Mouse (Mus musculus): ENCODE data around the gene Sestd1. TPM values are rescaled to one million over a fixed set of nuclear protein-coding genes. Genes with fewer than 3 reads are reported as not detected.

Sestd1 gene
- polyA plus RNA-seq, 1 experiment from 2014 or later = 28.5 TPM

GRCm38 (mm10) chr2:77166366-77166765 is 114.0 kb downstream of the Sestd1 start:
- Histone ChIP-seq H3K9ac (ENCODE audit: low read length) (no peak overlapping the region), H3K4me3 (ENCODE audit: low read depth, low read length) (no peak overlapping the region), H3K4me1 (ENCODE audit: control insufficient read depth, insufficient read depth, low read length) (peaks cover 4% of the 10 kb centered on the region), H3K27ac (replicated peaks; ENCODE audit: low read depth, low read length) (no peak overlapping the region), H3K4me2 (ENCODE audit: low read depth, severe bottlenecking) (no peak overlapping the region), H3K27me3 (ENCODE audit: control insufficient read depth, insufficient read depth, low read length) (no peaks in the 10 kb centered on the region), H3K36me3 (ENCODE audit: control insufficient read depth, insufficient read depth, low read length) (no peaks in the 10 kb centered on the region), H3K9me3 (ENCODE audit: control insufficient read depth, low read length) (no peaks in the 10 kb centered on the region)
- ATAC-seq (ENCODE audit: insufficient number of reproducible peaks, low FRiP score, low TSS enrichment, low read depth) (no peak), DNase-seq (ENCODE audit: low spot score) (no peak)
- WGBS = 93% methylated on average over 4 of the region's 4 CpGs

GRCm38 (mm10) chr2:77164662-77165061 is 115.7 kb downstream of the Sestd1 start:
- H3K4me2 ChIP-seq (ENCODE audit: low read depth, severe bottlenecking) = no peak overlapping the region
- H3K27ac ChIP-seq (replicated peaks; ENCODE audit: low read depth, low read length) = no peak overlapping the region
- H3K4me1 ChIP-seq (ENCODE audit: control insufficient read depth, insufficient read depth, low read length) = no peaks in the 10 kb centered on the region
- DNase-seq (ENCODE audit: low spot score) = no peak
- ATAC-seq (ENCODE audit: insufficient number of reproducible peaks, low FRiP score, low TSS enrichment, low read depth) = no peak
- H3K9me3 ChIP-seq (ENCODE audit: control insufficient read depth, low read length) = no peaks in the 10 kb centered on the region
- no peaks in the 10 kb centered on the region for H3K27me3 ChIP-seq (ENCODE audit: control insufficient read depth, insufficient read depth, low read length)
- no peaks in the 10 kb centered on the region for H3K36me3 ChIP-seq (ENCODE audit: control insufficient read depth, insufficient read depth, low read length)
- no peak overlapping the region for H3K4me3 ChIP-seq (ENCODE audit: low read depth, low read length)
- no peak overlapping the region for H3K9ac ChIP-seq (ENCODE audit: low read length)
- 87% methylated on average over 3 of the region's 3 CpGs for WGBS

DNA sequence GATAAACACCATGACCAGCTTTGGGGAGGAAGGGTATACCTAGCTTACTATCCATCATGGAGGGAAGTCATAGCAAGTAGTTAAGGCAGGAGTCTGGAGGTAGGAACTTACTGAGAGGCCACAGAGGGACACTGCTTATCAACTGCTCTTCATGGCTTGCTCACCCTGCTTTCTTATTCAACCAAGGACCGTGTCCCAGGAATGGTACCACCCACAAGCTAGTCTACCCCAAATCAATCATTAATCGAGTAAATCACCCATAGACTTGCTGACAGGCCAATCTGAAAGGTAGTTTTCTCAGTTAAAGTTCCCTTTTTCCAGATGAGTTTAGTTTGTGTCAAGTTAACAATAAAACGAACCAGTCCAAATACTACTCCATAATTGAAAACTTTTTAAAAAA is 117.0 kb downstream of the Sestd1 start:
- Histone ChIP-seq H3K4me1 (ENCODE audit: control insufficient read depth, insufficient read depth, low read length) (no peaks in the 10 kb centered on the region), H3K27me3 (ENCODE audit: control insufficient read depth, insufficient read depth, low read length) (no peaks in the 10 kb centered on the region), H3K36me3 (ENCODE audit: control insufficient read depth, insufficient read depth, low read length) (no peaks in the 10 kb centered on the region), H3K27ac (replicated peaks; ENCODE audit: low read depth, low read length) (no peak overlapping the region), H3K9me3 (ENCODE audit: control insufficient read depth, low read length) (no peaks in the 10 kb centered on the region), H3K9ac (ENCODE audit: low read length) (no peak overlapping the region), H3K4me3 (ENCODE audit: low read depth, low read length) (no peak overlapping the region), H3K4me2 (ENCODE audit: low read depth, severe bottlenecking) (no peak overlapping the region)
- ATAC-seq (ENCODE audit: insufficient number of reproducible peaks, low FRiP score, low TSS enrichment, low read depth) (no peak), DNase-seq (ENCODE audit: low spot score) (no peak)
- WGBS = 87% methylated on average over 3 of the region's 3 CpGs

DNA sequence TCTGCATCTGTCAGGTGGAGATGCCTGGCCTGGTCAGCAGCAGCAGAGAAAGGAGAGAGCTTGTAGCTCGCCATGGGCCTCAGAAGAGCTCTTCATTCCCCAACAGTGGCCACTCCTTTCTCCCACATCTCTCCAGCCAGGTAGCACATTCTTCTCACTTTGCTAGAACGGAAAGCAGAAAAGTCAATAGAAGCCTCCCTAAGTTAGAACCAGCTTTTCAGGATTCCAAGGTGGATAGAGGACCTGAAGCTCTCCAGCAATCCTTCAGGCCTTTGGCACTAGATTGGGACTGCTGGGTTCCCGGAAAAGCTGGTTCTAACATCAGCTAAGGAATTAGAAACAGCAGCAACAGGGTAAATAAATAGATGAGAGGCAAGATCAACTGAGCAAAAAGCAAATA is 118.3 kb downstream of the Sestd1 start:
- 87% methylated on average over 3 of the region's 3 CpGs for WGBS
- H3K9ac ChIP-seq (ENCODE audit: low read length) = no peak overlapping the region
- H3K9me3 ChIP-seq (ENCODE audit: control insufficient read depth, low read length) = no peaks in the 10 kb centered on the region
- no peaks in the 10 kb centered on the region for H3K36me3 ChIP-seq (ENCODE audit: control insufficient read depth, insufficient read depth, low read length)
- no peak overlapping the region for H3K27ac ChIP-seq (replicated peaks; ENCODE audit: low read depth, low read length)
- H3K4me2 ChIP-seq (ENCODE audit: low read depth, severe bottlenecking) = no peak overlapping the region
- H3K27me3 ChIP-seq (ENCODE audit: control insufficient read depth, insufficient read depth, low read length) = no peaks in the 10 kb centered on the region
- ATAC-seq (ENCODE audit: insufficient number of reproducible peaks, low FRiP score, low TSS enrichment, low read depth) (no peak), DNase-seq (ENCODE audit: low spot score) (no peak)
- H3K4me3 ChIP-seq (ENCODE audit: low read depth, low read length) = no peak overlapping the region
- no peaks in the 10 kb centered on the region for H3K4me1 ChIP-seq (ENCODE audit: control insufficient read depth, insufficient read depth, low read length)

GRCm38 (mm10) chr2:77157546-77157945 is 122.8 kb downstream of the Sestd1 start:
- no peak overlapping the region for H3K27ac ChIP-seq (replicated peaks; ENCODE audit: low read depth, low read length)
- no peaks in the 10 kb centered on the region for H3K36me3 ChIP-seq (ENCODE audit: control insufficient read depth, insufficient read depth, low read length)
- no peak for ATAC-seq (ENCODE audit: insufficient number of reproducible peaks, low FRiP score, low TSS enrichment, low read depth)
- no peak overlapping the region for H3K4me2 ChIP-seq (ENCODE audit: low read depth, severe bottlenecking)
- no peak overlapping the region for H3K9ac ChIP-seq (ENCODE audit: low read length)
- H3K9me3 ChIP-seq (ENCODE audit: control insufficient read depth, low read length) = no peaks in the 10 kb centered on the region
- no peak for DNase-seq (ENCODE audit: low spot score)
- no peaks in the 10 kb centered on the region for H3K27me3 ChIP-seq (ENCODE audit: control insufficient read depth, insufficient read depth, low read length)
- H3K4me3 ChIP-seq (ENCODE audit: low read depth, low read length) = no peak overlapping the region
- 87% methylated on average over 4 of the region's 4 CpGs for WGBS
- no peaks in the 10 kb centered on the region for H3K4me1 ChIP-seq (ENCODE audit: control insufficient read depth, insufficient read depth, low read length)

- no peaks in the 10 kb centered on the region for H3K27me3 ChIP-seq (ENCODE audit: control insufficient read depth, insufficient read depth, low read length)
- H3K4me2 ChIP-seq (ENCODE audit: low read depth, severe bottlenecking) = no peak overlapping the region
- 83% methylated on average over 4 of the region's 4 CpGs for WGBS
- H3K4me3 ChIP-seq (ENCODE audit: low read depth, low read length) = no peak overlapping the region
- H3K36me3 ChIP-seq (ENCODE audit: control insufficient read depth, insufficient read depth, low read length) = no peaks in the 10 kb centered on the region
- no peak overlapping the region for H3K9ac ChIP-seq (ENCODE audit: low read length)
- no peak for ATAC-seq (ENCODE audit: insufficient number of reproducible peaks, low FRiP score, low TSS enrichment, low read depth)
- no peak overlapping the region for H3K27ac ChIP-seq (replicated peaks; ENCODE audit: low read depth, low read length)
- no peak for DNase-seq (ENCODE audit: low spot score)
- H3K4me1 ChIP-seq (ENCODE audit: control insufficient read depth, insufficient read depth, low read length) = no peaks in the 10 kb centered on the region
- H3K9me3 ChIP-seq (ENCODE audit: control insufficient read depth, low read length) = no peaks in the 10 kb centered on the region
These were observed 126.3 kb downstream of the Sestd1 start for GRCm38 (mm10) chr2:77154080-77154479.

GRCm38 (mm10) chr2:77151255-77151654 is 129.1 kb downstream of the Sestd1 start:
- H3K4me2 ChIP-seq (ENCODE audit: low read depth, severe bottlenecking) = no peak overlapping the region

GRCm38 (mm10) chr2:77149576-77149975 is 130.8 kb downstream of the Sestd1 start:
- no peaks in the 10 kb centered on the region for H3K36me3 ChIP-seq (ENCODE audit: control insufficient read depth, insufficient read depth, low read length)
- ATAC-seq (ENCODE audit: insufficient number of reproducible peaks, low FRiP score, low TSS enrichment, low read depth) (no peak), DNase-seq (ENCODE audit: low spot score) (no peak)
- no peak overlapping the region for H3K27ac ChIP-seq (replicated peaks; ENCODE audit: low read depth, low read length)
- H3K4me3 ChIP-seq (ENCODE audit: low read depth, low read length) = no peak overlapping the region
- H3K4me1 ChIP-seq (ENCODE audit: control insufficient read depth, insufficient read depth, low read length) = no peaks in the 10 kb centered on the region
- no peak overlapping the region for H3K9ac ChIP-seq (ENCODE audit: low read length)
- H3K4me2 ChIP-seq (ENCODE audit: low read depth, severe bottlenecking) = no peak overlapping the region
- no peaks in the 10 kb centered on the region for H3K9me3 ChIP-seq (ENCODE audit: control insufficient read depth, low read length)
- H3K27me3 ChIP-seq (ENCODE audit: control insufficient read depth, insufficient read depth, low read length) = no peaks in the 10 kb centered on the region
- 58% methylated on average over 2 of the region's 2 CpGs for WGBS

More at GRCm38 (mm10) chr2:77151255-77151654, 129.1 kb downstream of the Sestd1 start:
- Histone ChIP-seq H3K4me3 (ENCODE audit: low read depth, low read length) (no peak overlapping the region), H3K27me3 (ENCODE audit: control insufficient read depth, insufficient read depth, low read length) (no peaks in the 10 kb centered on the region), H3K9me3 (ENCODE audit: control insufficient read depth, low read length) (no peaks in the 10 kb centered on the region), H3K9ac (ENCODE audit: low read length) (no peak overlapping the region), H3K36me3 (ENCODE audit: control insufficient read depth, insufficient read depth, low read length) (no peaks in the 10 kb centered on the region), H3K27ac (replicated peaks; ENCODE audit: low read depth, low read length) (no peak overlapping the region), H3K4me1 (ENCODE audit: control insufficient read depth, insufficient read depth, low read length) (no peaks in the 10 kb centered on the region)
- no peak for ATAC-seq (ENCODE audit: insufficient number of reproducible peaks, low FRiP score, low TSS enrichment, low read depth)
- 93% methylated on average over 8 of the region's 8 CpGs for WGBS
- no peak for DNase-seq (ENCODE audit: low spot score)

DNA sequence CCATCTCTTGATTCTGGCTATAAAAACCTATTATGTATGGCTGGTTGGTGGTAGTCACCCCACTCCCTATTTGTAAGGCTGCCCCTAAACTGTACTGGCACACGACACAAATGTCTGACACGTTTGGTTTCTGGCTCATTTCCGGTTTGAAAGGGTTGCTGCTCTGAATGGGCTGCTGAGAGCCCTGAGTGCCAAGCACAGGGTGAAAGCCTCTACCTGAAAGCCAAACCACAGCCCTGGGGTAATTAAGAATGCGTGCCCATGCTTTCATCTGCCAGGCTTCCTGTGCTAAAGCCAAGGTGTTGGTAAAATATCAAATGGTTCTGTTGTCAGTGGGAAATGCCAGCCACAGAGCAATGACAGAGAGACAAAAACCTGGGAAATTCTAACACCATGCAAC is 132.2 kb downstream of the Sestd1 start:
- DNase-seq (ENCODE audit: low spot score) = no peak
- 33% methylated on average over 4 of the region's 4 CpGs for WGBS
- ATAC-seq (ENCODE audit: insufficient number of reproducible peaks, low FRiP score, low TSS enrichment, low read depth) = no peak
- Histone ChIP-seq H3K4me2 (ENCODE audit: low read depth, severe bottlenecking) (no peak overlapping the region), H3K4me3 (ENCODE audit: low read depth, low read length) (no peak overlapping the region), H3K4me1 (ENCODE audit: control insufficient read depth, insufficient read depth, low read length) (no peaks in the 10 kb centered on the region), H3K36me3 (ENCODE audit: control insufficient read depth, insufficient read depth, low read length) (no peaks in the 10 kb centered on the region), H3K9me3 (ENCODE audit: control insufficient read depth, low read length) (no peaks in the 10 kb centered on the region), H3K27me3 (ENCODE audit: control insufficient read depth, insufficient read depth, low read length) (no peaks in the 10 kb centered on the region), H3K9ac (ENCODE audit: low read length) (no peak overlapping the region), H3K27ac (replicated peaks; ENCODE audit: low read depth, low read length) (no peak overlapping the region)
